Comparison of ENCODE assay signal across 8 mouse cellular contexts in genomic region chr11:101582054-101583035, GRCm38 (mm10). TPM values are rescaled to one million over a fixed set of nuclear protein-coding genes. Genes with fewer than 3 reads are reported as not detected.
A peak's percentile ranks its signal among the peaks of the same experiment; 100 is the strongest.
DNase-seq lines count a peak whose midpoint lies in the region; ATAC-seq and TF ChIP-seq lines count a peak whose summit lies in the region.

Tmem106a (plus strand) TSS chr11:101582242.

- peak; percentile 82 to 88 for DNase-seq in adrenal gland, postnatal 36 days
- DNase-seq in hindbrain, embryonic 11.5 days (ENCODE audit: low spot score): peak; percentile 79
- DNase-seq in layer of hippocampus, postnatal 14 days (ENCODE audit: low spot score in 2 of 2): no peak

- peak within 1 kb of the TSS; percentile 38 for H3K4me2 ChIP-seq in forebrain, embryonic 15.5 days (replicated peaks)
- H3K4me2 ChIP-seq in hindbrain, embryonic 11.5 days (replicated peaks; ENCODE audit: low read depth, low read length): peak within 1 kb of the TSS; percentile 40
- H3K4me2 ChIP-seq in limb, embryonic 15.5 days: peak within 1 kb of the TSS; percentile 48
- H3K4me2 ChIP-seq in midbrain, embryonic 16.5 days (ENCODE audit: low read length): peak within 1 kb of the TSS; percentile 44

- no peak for ATAC-seq in forebrain, embryonic 15.5 days (replicated peaks)
- ATAC-seq in hindbrain, embryonic 11.5 days (ENCODE audit: low FRiP score): no peak
- no peak; the same call in 1 of the 2 replicates for ATAC-seq in limb, embryonic 15.5 days (ENCODE audit: insufficient number of reproducible peaks, low FRiP score, low TSS enrichment, low read depth)
- no peak for ATAC-seq in midbrain, embryonic 16.5 days

- H3K4me1 ChIP-seq in ES-Bruce4 (ENCODE audit: control insufficient read depth, insufficient read depth, low read length): peaks cover 5% of the 10 kb centered on the region
- H3K4me1 ChIP-seq in forebrain, embryonic 15.5 days: peaks cover 7% of the 10 kb centered on the region; the same call in 1 of the 2 replicates
- no peaks in the 10 kb centered on the region for H3K4me1 ChIP-seq in hindbrain, embryonic 11.5 days (replicated peaks; ENCODE audit: control insufficient read depth, insufficient read depth, low read length)
- 0 out of 2 replicates have a peak, but pooled peaks cover 3% of the 10 kb centered on the region for H3K4me1 ChIP-seq in limb, embryonic 15.5 days
- H3K4me1 ChIP-seq in midbrain, embryonic 16.5 days (ENCODE audit: control insufficient read depth, insufficient read depth, low read length): peaks cover 4% of the 10 kb centered on the region; the same call in 1 of the 2 replicates
- H3K4me1 ChIP-seq in testis, adult 2 months (ENCODE audit: control insufficient read depth, insufficient read depth, low read length): peaks cover 5% of the 10 kb centered on the region

- peak within 1 kb of the TSS; percentile 56 for H3K9ac ChIP-seq in ES-Bruce4 (ENCODE audit: low read depth, poor library complexity, severe bottlenecking)
- H3K9ac ChIP-seq in forebrain, embryonic 15.5 days (replicated peaks): no peak within 1 kb of the TSS; the same call in 1 of the 2 replicates
- no peak within 1 kb of the TSS; the same call in 1 of the 2 replicates for H3K9ac ChIP-seq in hindbrain, embryonic 11.5 days (ENCODE audit: low read depth, low read length)
- H3K9ac ChIP-seq in limb, embryonic 15.5 days: no peak within 1 kb of the TSS
- H3K9ac ChIP-seq in midbrain, embryonic 16.5 days (ENCODE audit: low read depth, low read length): peak within 1 kb of the TSS; percentile 34; the same call in 1 of the 2 replicates

- H3K27ac ChIP-seq in ES-Bruce4 (ENCODE audit: insufficient read depth, low read length): peak within 1 kb of the TSS; percentile 99
- no peak within 1 kb of the TSS for H3K27ac ChIP-seq in forebrain, embryonic 15.5 days (replicated peaks)
- no peak within 1 kb of the TSS for H3K27ac ChIP-seq in hindbrain, embryonic 11.5 days (ENCODE audit: low read depth, low read length)
- H3K27ac ChIP-seq in limb, embryonic 15.5 days: no peak within 1 kb of the TSS
- H3K27ac ChIP-seq in midbrain, embryonic 16.5 days (ENCODE audit: low read length): no peak within 1 kb of the TSS
- peak within 1 kb of the TSS; percentile 55; the same call in 1 of the 2 replicates for H3K27ac ChIP-seq in testis, adult 2 months (ENCODE audit: control insufficient read depth, insufficient read depth, low read depth, low read length)

- 19% methylated on average over 30 of the region's 31 CpGs for WGBS in forebrain, embryonic 15.5 days
- 17% methylated on average over 29 of the region's 31 CpGs for WGBS in hindbrain, embryonic 11.5 days
- 17% methylated on average over 30 of the region's 31 CpGs for WGBS in limb, embryonic 15.5 days
- whole genome bisulfite sequencing in midbrain, embryonic 16.5 days: 22% methylated on average over 30 of the region's 31 CpGs

- H3K4me3 ChIP-seq in ES-Bruce4 (ENCODE audit: low read depth, low read length): peak within 1 kb of the TSS; percentile 70
- peak within 1 kb of the TSS; percentile 13 for H3K4me3 ChIP-seq in forebrain, embryonic 15.5 days
- peak within 1 kb of the TSS; percentile 28 for H3K4me3 ChIP-seq in hindbrain, embryonic 11.5 days (ENCODE audit: low read depth, low read length)
- H3K4me3 ChIP-seq in limb, embryonic 15.5 days: peak within 1 kb of the TSS; percentile 41
- peak within 1 kb of the TSS; percentile 19 for H3K4me3 ChIP-seq in midbrain, embryonic 16.5 days (ENCODE audit: low read depth, low read length)
- peak within 1 kb of the TSS; percentile 76 for H3K4me3 ChIP-seq in testis, adult 2 months (ENCODE audit: control insufficient read depth, low read depth, low read length)

- H3K27me3 ChIP-seq in ES-Bruce4 (ENCODE audit: control insufficient read depth, insufficient read depth, low read length, poor library complexity, severe bottlenecking): no peaks in the 10 kb centered on the region
- no peaks in the 10 kb centered on the region for H3K27me3 ChIP-seq in forebrain, embryonic 15.5 days
- no peaks in the 10 kb centered on the region for H3K27me3 ChIP-seq in hindbrain, embryonic 11.5 days (ENCODE audit: control insufficient read depth, insufficient read depth, low read length)
- no peaks in the 10 kb centered on the region for H3K27me3 ChIP-seq in limb, embryonic 15.5 days
- no peaks in the 10 kb centered on the region for H3K27me3 ChIP-seq in midbrain, embryonic 16.5 days (ENCODE audit: control insufficient read depth, insufficient read depth, low read depth, low read length)
- H3K27me3 ChIP-seq in testis, adult 2 months (ENCODE audit: control insufficient read depth, insufficient read depth, low read length): no peaks in the 10 kb centered on the region

- TF ChIP-seq EP300 in ES-Bruce4 (IDR thresholded peaks at IDR 0.05; ENCODE audit: insufficient read depth, low read depth, low read length): 0 out of 2 replicates have a peak, but pooled peaks have one; percentile 45

- TF ChIP-seq CTCF in ES-Bruce4 (IDR thresholded peaks at IDR 0.05; ENCODE audit: low read depth, low read length): no peak
- TF ChIP-seq CTCF in testis, adult 2 months (IDR thresholded peaks at IDR 0.05; ENCODE audit: control insufficient read depth, insufficient read depth, insufficient replicate concordance, low read depth, low read length): no peak

- H3K36me3 ChIP-seq in ES-Bruce4 (ENCODE audit: control insufficient read depth, insufficient read depth, low read length, poor library complexity, severe bottlenecking): peaks cover 22% of the 10 kb centered on the region
- H3K36me3 ChIP-seq in forebrain, embryonic 15.5 days: peaks cover 40% of the 10 kb centered on the region
- peaks cover 8% of the 10 kb centered on the region; the same call in 1 of the 2 replicates for H3K36me3 ChIP-seq in hindbrain, embryonic 11.5 days (ENCODE audit: control insufficient read depth, insufficient read depth, low read length)
- peaks cover 36% of the 10 kb centered on the region for H3K36me3 ChIP-seq in limb, embryonic 15.5 days
- H3K36me3 ChIP-seq in midbrain, embryonic 16.5 days (ENCODE audit: control insufficient read depth, insufficient read depth, low read length): peaks cover 35% of the 10 kb centered on the region
- H3K36me3 ChIP-seq in testis, adult 2 months (ENCODE audit: control insufficient read depth, insufficient read depth, low read length): no peaks in the 10 kb centered on the region

- no peak for TF ChIP-seq POLR2A in ES-Bruce4 (IDR thresholded peaks at IDR 0.05; ENCODE audit: insufficient read depth, low read length)
- no peak for TF ChIP-seq POLR2A in testis, adult 2 months (IDR thresholded peaks at IDR 0.05; ENCODE audit: control insufficient read depth, low read depth, low read length)

- no peaks in the 10 kb centered on the region for H3K9me3 ChIP-seq in ES-Bruce4 (replicated peaks; ENCODE audit: control insufficient read depth, insufficient read depth, low read length, poor library complexity, severe bottlenecking)
- H3K9me3 ChIP-seq in forebrain, embryonic 15.5 days: no peaks in the 10 kb centered on the region
- no peaks in the 10 kb centered on the region for H3K9me3 ChIP-seq in hindbrain, embryonic 11.5 days (ENCODE audit: control insufficient read depth, low read length)
- no peaks in the 10 kb centered on the region for H3K9me3 ChIP-seq in limb, embryonic 15.5 days
- no peaks in the 10 kb centered on the region for H3K9me3 ChIP-seq in midbrain, embryonic 16.5 days (replicated peaks; ENCODE audit: control insufficient read depth, low read length, poor library complexity, severe bottlenecking)

RNA-seq across cellular contexts. Expression of gene Tmem106a, which starts in this region (rescaled TPM):
- polyA plus RNA-seq in ES-Bruce4 (2011; ENCODE audit: insufficient read depth, insufficient read length, low read depth, missing spikeins): 5.8 and 9.2 TPM in 2 replicates
- 10 to 100 TPM; 10.9 to 11.1 TPM for total RNA-seq in adrenal gland, postnatal 36 days (2021)
- 2.0 and 2.3 TPM in 2 replicates for polyA plus RNA-seq in forebrain, embryonic 15.5 days (2015; fragmentation: Nextera tagmentation; extraction: Ambion mirVana)
- polyA plus RNA-seq in hindbrain, embryonic 11.5 days (2014; fragmentation: Nextera tagmentation; extraction: Ambion mirVana): 3.4 and 3.5 TPM in 2 replicates
- polyA plus RNA-seq in limb, embryonic 15.5 days (2015; fragmentation: Nextera tagmentation; extraction: Ambion mirVana): 7.0 and 7.7 TPM in 2 replicates
- polyA plus RNA-seq in midbrain, embryonic 16.5 days (2015; fragmentation: Nextera tagmentation; extraction: Ambion mirVana): 2.2 and 3.2 TPM in 2 replicates
- 22.8 and 26.7 TPM in 2 replicates for polyA plus RNA-seq in testis, adult 2 months (2012; rRNA removed)
- 1 to 10 TPM; 2.0 to 4.1 TPM for total RNA-seq in layer of hippocampus, postnatal 14 days (2021)

Comparison
In these comparisons a context has a peak if more than half of its experiments do, and no peak if none do; other contexts are left out.
1. H3K27ac ChIP-seq: peak in ES-Bruce4 (single experiment) and testis, adult 2 months (single experiment); none in forebrain, embryonic 15.5 days (single experiment), hindbrain, embryonic 11.5 days (single experiment), limb, embryonic 15.5 days (single experiment) and midbrain, embryonic 16.5 days (single experiment).
2. H3K4me3 ChIP-seq: peak in every context shown above with its lines; median percentile 76 in testis, adult 2 months; 70 in ES-Bruce4; 41 in limb, embryonic 15.5 days; 28 in hindbrain, embryonic 11.5 days; 19 in midbrain, embryonic 16.5 days; 13 in forebrain, embryonic 15.5 days.
3. H3K9ac ChIP-seq: peak in ES-Bruce4 (single experiment) and midbrain, embryonic 16.5 days (single experiment); none in forebrain, embryonic 15.5 days (single experiment), hindbrain, embryonic 11.5 days (single experiment) and limb, embryonic 15.5 days (single experiment).
4. DNase-seq: peak in adrenal gland, postnatal 36 days (2 of 2) and hindbrain, embryonic 11.5 days (single experiment); none in layer of hippocampus, postnatal 14 days (0 of 2).
5. Peak in every context shown above with its lines, with median percentiles within 50 percentile points of each other: H3K4me2 ChIP-seq.